Mouse (Mus musculus): ENCODE measurements around the gene Lcn10. TPM values are rescaled to one million over a fixed set of nuclear protein-coding genes. Genes with fewer than 3 reads are reported as not detected.

The Lcn10 gene
- polyA plus RNA-seq, 1 experiment, result not detected

DNA sequence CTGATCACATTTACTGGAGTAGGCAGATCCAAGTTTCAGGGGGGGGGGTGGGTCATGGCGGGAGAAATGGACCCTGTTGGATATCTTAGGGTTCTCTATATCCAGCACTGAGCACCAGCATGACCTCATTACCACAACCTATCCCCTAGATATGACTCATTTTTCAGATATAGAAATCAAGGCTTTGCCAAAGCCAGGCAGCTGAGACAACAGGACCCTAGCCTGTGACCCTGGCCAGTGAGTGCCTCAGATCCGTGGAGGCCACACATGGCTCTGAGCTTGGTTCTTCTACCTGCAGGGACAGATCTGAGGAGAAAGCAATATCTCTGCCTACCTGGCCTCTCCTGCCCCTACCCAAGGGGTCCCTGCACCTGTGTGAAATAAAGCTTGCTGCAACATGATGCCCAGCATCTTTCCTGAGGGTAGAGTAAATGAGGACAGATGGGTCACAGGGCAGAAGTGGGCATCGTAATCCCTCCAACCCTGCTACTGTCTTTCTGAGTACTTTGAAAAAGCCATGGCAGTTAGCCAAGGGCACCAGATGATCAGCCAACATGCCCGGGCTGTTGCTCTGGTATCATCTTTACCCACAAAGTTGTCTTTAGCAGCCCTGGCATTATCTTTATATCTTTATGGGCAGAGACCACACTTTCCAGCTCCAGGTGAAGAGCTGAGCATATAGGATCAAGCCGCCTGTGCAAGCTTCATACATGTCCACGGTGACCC is 21.1 kb upstream of the Lcn10 start:
- no peak for TF ChIP-seq CTCF (IDR thresholded peaks at IDR 0.05; ENCODE audit: insufficient read depth, low read depth, low read length)
- no peak for TF ChIP-seq POLR2A (IDR thresholded peaks at IDR 0.05; ENCODE audit: insufficient read depth, low read depth, low read length)
- Histone ChIP-seq H3K4me1 (ENCODE audit: control insufficient read depth, insufficient read depth, low read length) (no peaks in the 10 kb centered on the region), H3K4me3 (ENCODE audit: insufficient read depth, low read depth, low read length) (no peak overlapping the region), H3K27ac (ENCODE audit: insufficient read depth, low read depth, low read length) (no peak overlapping the region)
- 75% methylated on average over 6 of the region's 6 CpGs for WGBS

DNA sequence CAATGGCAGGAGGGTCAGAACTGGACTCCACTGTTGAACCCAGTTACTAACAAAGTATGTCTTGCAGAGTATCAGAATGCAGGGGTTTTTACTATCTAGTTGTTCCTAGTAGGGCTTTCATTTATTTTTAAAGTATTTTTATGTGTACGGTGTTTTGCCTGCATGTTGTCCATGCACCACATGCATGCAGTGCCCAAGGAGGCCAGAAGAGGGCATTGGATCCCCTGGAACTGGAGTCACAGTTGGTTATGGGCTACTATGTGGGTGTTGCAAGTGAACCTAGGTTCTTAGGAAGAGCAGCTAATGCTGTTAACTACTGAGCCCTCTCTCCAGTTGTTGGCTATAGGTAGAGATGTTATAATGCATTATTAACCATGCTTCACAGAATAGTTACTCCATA is 19.0 kb upstream of the Lcn10 start:
- H3K4me1 ChIP-seq (ENCODE audit: control insufficient read depth, insufficient read depth, low read length), result no peaks in the 10 kb centered on the region
- WGBS, result 37% methylated on average over 1 of the region's 1 CpGs
- H3K27ac ChIP-seq (ENCODE audit: insufficient read depth, low read depth, low read length), result no peak overlapping the region
- TF ChIP-seq POLR2A (IDR thresholded peaks at IDR 0.05; ENCODE audit: insufficient read depth, low read depth, low read length), result no peak
- peak; percentile 29; the same call in 1 of the 2 replicates for TF ChIP-seq CTCF (IDR thresholded peaks at IDR 0.05; ENCODE audit: insufficient read depth, low read depth, low read length)
- no peak overlapping the region for H3K4me3 ChIP-seq (ENCODE audit: insufficient read depth, low read depth, low read length)

DNA sequence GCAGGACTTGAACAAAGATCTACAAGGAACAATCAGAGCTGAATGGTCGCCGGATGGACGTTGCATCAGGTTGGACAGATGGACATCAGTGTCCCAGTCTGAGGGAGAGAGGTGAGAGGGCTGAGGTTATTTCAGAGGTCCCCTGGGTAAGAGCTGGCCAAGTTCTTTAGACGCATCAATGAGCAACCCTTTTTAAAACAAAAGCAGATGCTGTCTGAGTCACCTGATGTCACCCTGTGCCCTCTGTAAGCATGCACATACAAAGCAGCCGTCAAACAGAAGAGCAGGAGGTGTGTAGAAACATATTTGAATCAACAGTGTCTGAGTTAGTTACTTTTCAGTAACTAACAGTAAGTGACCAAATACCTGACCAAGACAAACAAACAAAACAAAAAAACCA is 18.4 kb upstream of the Lcn10 start:
- no peak overlapping the region for H3K4me3 ChIP-seq (ENCODE audit: insufficient read depth, low read depth, low read length)
- no peak overlapping the region for H3K27ac ChIP-seq (ENCODE audit: insufficient read depth, low read depth, low read length)
- WGBS, result 87% methylated on average over 5 of the region's 5 CpGs
- H3K4me1 ChIP-seq (ENCODE audit: control insufficient read depth, insufficient read depth, low read length), result no peaks in the 10 kb centered on the region
- TF ChIP-seq CTCF (IDR thresholded peaks at IDR 0.05; ENCODE audit: insufficient read depth, low read depth, low read length), result no peak
- no peak for TF ChIP-seq POLR2A (IDR thresholded peaks at IDR 0.05; ENCODE audit: insufficient read depth, low read depth, low read length)

DNA sequence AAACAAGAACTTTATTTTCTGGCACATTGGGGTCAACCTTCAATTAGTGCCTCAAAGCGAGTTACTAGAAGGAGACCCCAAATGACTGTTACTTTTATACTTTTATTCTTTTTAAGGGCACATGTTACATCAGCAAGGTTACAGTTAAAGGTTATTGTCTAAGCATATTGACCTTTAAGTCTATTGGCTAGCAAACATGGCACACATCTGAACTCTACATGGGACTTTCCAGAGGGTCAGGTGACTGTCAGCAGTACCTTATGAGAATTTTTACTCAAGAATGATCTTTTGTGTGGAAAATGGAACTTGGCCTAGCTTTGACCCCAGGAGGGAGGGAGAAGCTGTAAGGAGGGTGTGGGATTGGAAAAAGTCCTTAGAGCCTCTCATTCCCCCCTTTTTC is 16.0 kb upstream of the Lcn10 start:
- no peaks in the 10 kb centered on the region for H3K4me1 ChIP-seq (ENCODE audit: control insufficient read depth, insufficient read depth, low read length)
- WGBS, result 63% methylated on average over 1 of the region's 1 CpGs
- no peak overlapping the region for H3K4me3 ChIP-seq (ENCODE audit: insufficient read depth, low read depth, low read length)
- TF ChIP-seq POLR2A (IDR thresholded peaks at IDR 0.05; ENCODE audit: insufficient read depth, low read depth, low read length) (no peak), CTCF (IDR thresholded peaks at IDR 0.05; ENCODE audit: insufficient read depth, low read depth, low read length) (no peak)
- no peak overlapping the region for H3K27ac ChIP-seq (ENCODE audit: insufficient read depth, low read depth, low read length)

DNA sequence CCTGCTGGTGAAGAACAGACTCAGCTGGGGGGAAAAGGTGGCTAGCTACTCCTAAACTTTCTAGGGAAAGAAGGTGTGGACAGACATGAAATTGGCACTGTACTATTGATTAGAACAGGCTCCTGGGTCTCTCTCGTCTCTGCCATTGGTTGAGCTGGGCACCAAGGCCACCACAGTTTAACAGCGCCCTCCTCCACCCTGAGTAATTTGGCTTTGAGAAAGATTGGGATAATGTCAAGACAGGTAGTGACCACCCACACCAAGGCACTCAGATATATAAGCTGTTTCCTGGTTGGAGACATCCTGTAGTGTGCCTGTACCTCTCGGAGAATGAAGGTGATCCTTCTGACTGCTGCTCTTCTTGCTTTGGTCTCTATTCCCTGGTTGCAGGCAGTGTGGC is 6.0 kb upstream of the Lcn10 start, which contains the start of gene Lcn6:
Lcn6 (plus strand) TSS at position 301 of the 400 bp plus-strand sequence.
- H3K4me1 ChIP-seq (ENCODE audit: control insufficient read depth, insufficient read depth, low read length), result no peaks in the 10 kb centered on the region
- no peak for TF ChIP-seq POLR2A (IDR thresholded peaks at IDR 0.05; ENCODE audit: insufficient read depth, low read depth, low read length)
- TF ChIP-seq CTCF (IDR thresholded peaks at IDR 0.05; ENCODE audit: insufficient read depth, low read depth, low read length), result no peak
- WGBS, result 92% methylated on average over 3 of the region's 3 CpGs
- H3K4me3 ChIP-seq (ENCODE audit: insufficient read depth, low read depth, low read length), result no peak within 1 kb of the TSS
- H3K27ac ChIP-seq (ENCODE audit: insufficient read depth, low read depth, low read length), result no peak within 1 kb of the TSS

GRCm38 (mm10) chr2:25679559-25679958 is 3.0 kb upstream of the Lcn10 start:
- H3K27ac ChIP-seq (ENCODE audit: insufficient read depth, low read depth, low read length), result no peak overlapping the region
- H3K4me3 ChIP-seq (ENCODE audit: insufficient read depth, low read depth, low read length), result no peak overlapping the region
- 91% methylated on average over 6 of the region's 6 CpGs for WGBS
- H3K4me1 ChIP-seq (ENCODE audit: control insufficient read depth, insufficient read depth, low read length), result no peaks in the 10 kb centered on the region
- TF ChIP-seq CTCF (IDR thresholded peaks at IDR 0.05; ENCODE audit: insufficient read depth, low read depth, low read length), result no peak
- TF ChIP-seq POLR2A (IDR thresholded peaks at IDR 0.05; ENCODE audit: insufficient read depth, low read depth, low read length), result no peak

DNA sequence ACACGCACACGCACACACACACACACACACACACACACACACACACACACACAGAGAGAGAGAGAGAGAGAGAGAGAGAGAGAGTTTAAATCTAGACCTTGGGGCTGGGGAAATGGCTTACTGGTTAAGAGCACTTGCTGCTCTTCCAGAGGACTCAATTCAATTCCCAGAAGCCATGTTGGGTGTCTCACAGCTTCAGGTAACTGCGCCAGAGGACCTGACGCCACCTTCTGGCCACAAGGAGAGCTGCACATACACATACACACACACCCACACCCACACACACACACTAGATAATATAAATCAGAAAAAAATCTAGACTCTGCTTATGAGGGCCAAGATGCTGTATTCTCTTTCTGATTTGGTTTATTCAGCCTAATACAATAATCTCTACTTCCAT is 4.4 kb downstream of the Lcn10 start:
- Histone ChIP-seq H3K27ac (ENCODE audit: insufficient read depth, low read depth, low read length) (no peak overlapping the region), H3K4me1 (ENCODE audit: control insufficient read depth, insufficient read depth, low read length) (no peaks in the 10 kb centered on the region), H3K4me3 (ENCODE audit: insufficient read depth, low read depth, low read length) (no peak overlapping the region)
- TF ChIP-seq POLR2A (IDR thresholded peaks at IDR 0.05; ENCODE audit: insufficient read depth, low read depth, low read length), result no peak
- no peak for TF ChIP-seq CTCF (IDR thresholded peaks at IDR 0.05; ENCODE audit: insufficient read depth, low read depth, low read length)
- 68% methylated on average over 4 of the region's 4 CpGs for WGBS

GRCm38 (mm10) chr2:25694605-25695004 is 12.1 kb downstream of the Lcn10 start:
- Histone ChIP-seq H3K4me3 (ENCODE audit: insufficient read depth, low read depth, low read length) (no peak overlapping the region), H3K27ac (ENCODE audit: insufficient read depth, low read depth, low read length) (no peak overlapping the region), H3K4me1 (ENCODE audit: control insufficient read depth, insufficient read depth, low read length) (no peaks in the 10 kb centered on the region)
- TF ChIP-seq CTCF (IDR thresholded peaks at IDR 0.05; ENCODE audit: insufficient read depth, low read depth, low read length) (peak; percentile 49; the same call in 1 of the 2 replicates), POLR2A (IDR thresholded peaks at IDR 0.05; ENCODE audit: insufficient read depth, low read depth, low read length) (no peak)

DNA sequence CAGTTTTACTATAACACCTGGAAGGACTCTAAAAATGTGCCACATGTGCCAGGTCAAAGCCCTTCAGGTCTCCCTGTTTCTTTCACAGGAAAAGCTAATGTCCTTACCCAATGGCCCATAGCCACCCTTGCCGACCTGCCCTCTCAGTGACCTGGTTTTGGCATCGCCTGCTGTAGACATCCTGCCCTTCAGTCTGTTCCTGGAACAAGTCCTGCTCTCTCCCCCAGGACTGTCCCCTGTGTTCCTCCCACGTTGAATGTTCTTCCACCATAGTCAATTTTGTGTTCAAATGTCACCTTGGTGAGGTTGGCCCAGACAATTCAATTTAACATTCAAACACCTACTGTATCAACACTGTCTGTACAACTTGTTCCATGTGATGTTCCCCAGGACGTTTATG is 14.4 kb downstream of the Lcn10 start:
- 63% methylated on average over 4 of the region's 4 CpGs for WGBS
- no peak overlapping the region for H3K27ac ChIP-seq (ENCODE audit: insufficient read depth, low read depth, low read length)
- no peak for TF ChIP-seq CTCF (IDR thresholded peaks at IDR 0.05; ENCODE audit: insufficient read depth, low read depth, low read length)
- no peak for TF ChIP-seq POLR2A (IDR thresholded peaks at IDR 0.05; ENCODE audit: insufficient read depth, low read depth, low read length)
- H3K4me1 ChIP-seq (ENCODE audit: control insufficient read depth, insufficient read depth, low read length), result no peaks in the 10 kb centered on the region
- H3K4me3 ChIP-seq (ENCODE audit: insufficient read depth, low read depth, low read length), result no peak overlapping the region

All from olfactory bulb, adult 2 months (tissue).